Mouse (Mus musculus) megakaryocyte, adult 5-6 weeks (primary cell): ENCODE data around the gene Gm45808. TPM values are rescaled to one million over a fixed set of nuclear protein-coding genes. Genes with fewer than 3 reads are reported as not detected.
"Not testable (repeated sequence)": the region's sequence is repeated elsewhere in the genome, so short reads cannot be mapped to it uniquely, and the experiment has no call there.

Experiments used
- ATAC-seq: 2 replicates; pipeline ENCODE4 v1.8.0; 2016; ENCODE audit warnings: mild to moderate bottlenecking, inconsistent platforms; ENCODE audit not compliant: poor library complexity, severe bottlenecking
- total RNA-seq, 2 experiments: library from RNA; stranded (forward) in 1 of 2; stranded (reverse) in 1 of 2; fragments of 153-499, 151-499 nt in 1 of 2; fragments of 221-1000, 200-1000 nt in 1 of 2; gene quantifications; 2 replicates each; pipeline versions ENCODE4 v1.2.3 to v1.2.4; 2015 to 2017

Gene Gm45808
- total RNA-seq, 2 experiments from 2014 or later = not detected

DNA sequence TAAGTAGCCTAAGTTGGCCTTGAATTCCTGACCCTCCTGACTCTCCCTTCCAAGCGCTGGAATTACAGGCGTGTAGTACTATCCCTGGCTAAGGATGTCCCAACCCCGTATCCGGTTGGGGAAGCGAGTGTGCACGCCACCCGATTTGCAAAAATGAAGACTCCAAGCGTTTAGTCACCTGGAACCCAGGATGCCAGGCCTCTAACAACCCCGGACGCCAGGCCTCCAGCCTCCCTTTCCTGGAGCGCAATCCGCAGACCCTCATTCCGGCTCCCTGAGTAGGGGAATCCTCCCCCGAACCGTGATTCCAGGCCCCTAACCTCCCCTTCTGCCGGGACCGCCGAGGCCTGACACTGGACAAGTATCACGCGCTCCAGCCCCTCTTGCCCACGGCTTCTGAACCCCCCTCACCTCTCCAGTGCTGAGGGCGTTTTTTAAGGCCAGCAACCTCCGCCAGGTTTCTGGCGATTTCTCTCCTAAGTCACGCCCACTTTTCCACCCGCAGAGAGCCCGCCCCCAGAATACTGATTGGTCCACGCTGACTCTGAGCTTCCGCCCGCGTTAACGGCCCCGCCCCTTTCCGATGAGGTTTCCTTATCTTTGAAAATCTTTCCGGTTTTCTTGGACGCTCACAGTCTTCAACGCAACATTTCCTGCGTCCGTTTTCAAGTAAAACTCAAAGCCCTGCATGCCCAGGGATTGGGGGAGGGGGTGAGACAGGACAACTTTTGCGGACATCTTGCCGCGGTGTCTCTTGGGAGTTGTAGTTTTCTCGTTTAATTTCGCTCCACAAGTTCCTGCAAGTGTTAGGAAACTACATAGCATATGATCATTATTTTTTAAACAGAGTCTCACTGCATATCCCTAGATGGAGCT, 23.5 kb upstream of the Gm45808 start, which contains the start of gene Nucb1:
TSS of gene Nucb1 (minus strand) at position 495 of the 876 bp plus-strand sequence.
- ATAC-seq = peak; percentile 95

DNA sequence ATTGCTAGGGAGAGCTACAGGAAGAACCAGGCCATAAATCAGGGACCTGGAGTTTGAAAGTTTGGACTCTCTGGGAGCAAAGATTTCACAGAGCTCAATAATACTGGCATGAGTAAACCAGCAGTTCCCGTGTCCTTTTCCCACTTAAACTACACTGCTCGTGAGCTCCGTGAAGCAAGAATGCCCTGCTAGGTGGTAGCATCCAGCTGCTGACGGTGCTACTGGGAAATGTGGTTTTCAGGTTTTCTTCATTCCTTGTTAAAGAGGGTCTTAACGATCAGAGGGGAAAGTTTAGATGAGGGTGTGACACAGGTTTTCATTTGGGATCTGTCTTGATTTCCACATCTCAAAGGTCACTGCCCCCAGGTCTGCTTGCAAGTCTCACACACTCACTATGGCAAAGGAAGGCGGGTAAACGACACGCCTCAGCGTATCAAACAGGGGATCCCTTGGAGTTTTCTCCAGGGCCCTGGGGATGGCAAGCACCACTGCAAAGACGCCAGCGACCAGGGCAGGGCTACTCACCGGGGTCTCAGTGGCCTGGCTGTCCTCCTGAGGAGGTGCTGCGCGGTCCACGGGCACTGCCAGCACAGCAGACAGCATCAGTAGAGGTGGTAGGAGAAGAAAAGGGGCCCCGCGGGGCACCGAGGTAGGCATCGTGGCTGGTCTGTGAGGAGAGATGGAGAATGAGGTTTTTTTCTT, 22.7 kb upstream of the Gm45808 start:
- ATAC-seq = 0 out of 2 replicates have a peak, but pooled peaks have one; percentile 4

DNA sequence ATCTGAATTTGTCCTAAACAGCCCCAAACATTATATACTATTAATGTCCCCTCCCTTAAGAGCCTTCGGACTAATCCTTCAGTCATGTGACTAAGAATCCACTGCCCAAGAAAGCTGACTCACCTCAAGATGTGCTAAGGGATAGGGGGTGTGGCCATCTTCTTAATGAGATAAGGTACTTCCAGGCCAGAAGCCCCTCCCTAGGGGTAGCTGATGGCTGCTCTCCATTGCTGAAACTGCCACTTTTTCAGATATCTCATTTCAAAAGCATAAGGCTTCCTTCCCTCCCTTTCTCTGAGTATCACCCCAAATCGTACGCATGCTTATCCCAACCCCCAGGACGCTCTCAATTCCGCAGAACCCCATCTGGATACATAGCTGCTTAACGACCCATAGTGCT, 21.9 kb upstream of the Gm45808 start:
- peak; percentile 20; the same call in 1 of the 2 replicates for ATAC-seq

DNA sequence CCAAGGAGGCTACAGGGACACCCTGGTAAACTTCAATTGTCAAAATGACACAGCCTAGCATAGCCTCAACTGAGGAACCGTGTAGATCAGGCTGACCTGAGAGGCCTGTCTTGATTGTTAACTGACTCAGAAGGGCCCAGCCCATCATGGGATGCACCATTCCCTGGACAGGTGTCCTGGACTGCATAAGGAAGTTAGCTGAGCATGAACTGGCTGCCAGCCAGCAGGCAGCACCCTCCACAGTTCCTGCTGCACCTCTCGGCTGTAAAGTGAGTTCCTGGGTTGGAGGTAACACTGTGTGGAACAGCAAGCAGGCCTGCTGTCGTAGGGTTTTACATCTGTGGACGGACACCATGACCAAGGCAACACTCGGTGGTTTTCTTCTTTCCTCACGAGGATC, 21.0 kb upstream of the Gm45808 start:
- ATAC-seq = no peak

DNA sequence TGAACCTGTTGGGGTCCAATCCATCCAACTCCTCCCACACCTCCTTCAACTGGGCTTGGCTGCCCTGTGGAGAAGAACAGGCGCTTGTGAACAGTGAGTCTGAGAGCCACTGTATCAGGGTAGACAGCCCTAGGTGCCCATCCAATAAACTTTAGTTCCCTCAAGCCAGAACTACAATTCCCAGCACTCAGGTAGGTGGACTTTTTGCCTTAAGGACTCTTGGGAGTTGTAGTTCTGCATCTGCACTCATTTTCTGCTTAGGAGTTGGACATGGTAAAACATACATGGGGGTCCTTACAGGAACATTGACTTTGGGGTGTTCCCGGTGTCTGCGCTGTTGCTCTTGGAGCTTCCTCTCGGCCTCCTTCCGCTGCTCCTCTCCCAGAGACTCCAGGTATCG, 11.8 kb upstream of the Gm45808 start:
- ATAC-seq = no peak

DNA sequence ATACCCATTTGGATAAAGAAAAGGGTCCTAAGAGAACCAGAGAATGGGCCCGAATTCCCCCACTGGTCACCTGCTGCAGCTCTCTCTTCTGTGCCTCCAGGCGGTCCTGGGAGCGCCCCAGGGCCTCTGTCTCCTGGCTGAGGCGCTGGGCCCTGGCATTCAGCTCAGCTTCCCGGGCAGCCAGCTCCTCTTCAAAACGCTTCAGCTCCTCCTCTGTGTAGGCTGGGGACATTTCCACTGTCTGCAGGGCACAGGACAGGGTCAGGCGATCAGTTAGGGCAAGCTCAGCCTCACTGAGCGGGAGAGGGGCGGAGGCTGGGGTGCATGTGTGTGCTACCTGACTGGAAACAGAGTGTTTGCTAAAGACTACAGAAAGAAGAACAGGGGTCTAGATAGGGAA, 7.9 kb upstream of the Gm45808 start:
- ATAC-seq = no peak

DNA sequence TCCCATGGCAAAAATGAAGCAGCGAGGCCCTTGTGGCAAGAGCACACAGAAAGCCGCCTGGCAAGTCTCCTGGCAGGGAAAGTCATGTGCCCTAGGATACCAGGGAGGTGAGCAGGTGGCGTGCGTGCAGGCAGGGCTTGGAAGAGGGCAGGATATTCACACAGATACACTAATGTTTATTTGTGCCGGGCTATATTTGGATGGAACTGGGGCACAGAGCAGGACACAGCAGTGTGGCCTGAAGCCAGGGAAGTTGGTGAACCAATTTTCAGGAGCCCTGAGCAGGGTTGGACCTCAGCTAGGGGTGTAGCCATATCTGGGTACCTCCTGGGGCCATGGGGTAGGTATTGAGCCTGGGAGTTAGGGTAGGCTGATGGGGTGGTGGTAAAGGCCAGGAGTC, 6.3 kb upstream of the Gm45808 start:
- ATAC-seq = no peak

DNA sequence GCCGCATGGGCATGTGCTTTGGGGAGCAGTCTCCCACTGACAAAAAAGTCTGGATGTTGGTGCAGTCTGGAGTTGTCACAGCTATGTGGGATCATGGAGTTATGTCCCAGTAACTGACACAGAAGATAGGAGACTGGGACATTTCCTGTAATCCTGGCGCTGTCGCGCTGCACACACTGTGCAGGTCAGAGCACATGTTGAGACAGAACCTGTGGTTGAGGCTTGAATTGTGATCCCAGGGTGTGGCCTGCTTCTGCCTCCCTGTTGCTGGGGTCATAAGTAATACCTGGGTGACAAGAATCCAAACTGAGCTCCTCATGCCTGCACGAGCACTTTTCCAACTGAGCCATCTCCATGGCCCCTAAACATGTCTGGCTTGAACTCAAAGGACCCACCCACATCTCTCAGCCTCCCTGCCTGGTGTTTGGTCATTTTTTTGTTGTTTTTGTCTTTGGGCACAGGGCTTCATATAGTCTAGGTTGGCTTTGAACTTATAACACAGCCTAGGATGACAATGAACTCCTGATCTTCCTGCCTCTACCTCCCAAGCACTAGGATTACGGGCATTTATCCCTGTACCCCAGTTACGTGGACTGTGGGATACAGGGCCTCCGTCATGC, 5.7 kb upstream of the Gm45808 start:
- no peak for ATAC-seq

DNA sequence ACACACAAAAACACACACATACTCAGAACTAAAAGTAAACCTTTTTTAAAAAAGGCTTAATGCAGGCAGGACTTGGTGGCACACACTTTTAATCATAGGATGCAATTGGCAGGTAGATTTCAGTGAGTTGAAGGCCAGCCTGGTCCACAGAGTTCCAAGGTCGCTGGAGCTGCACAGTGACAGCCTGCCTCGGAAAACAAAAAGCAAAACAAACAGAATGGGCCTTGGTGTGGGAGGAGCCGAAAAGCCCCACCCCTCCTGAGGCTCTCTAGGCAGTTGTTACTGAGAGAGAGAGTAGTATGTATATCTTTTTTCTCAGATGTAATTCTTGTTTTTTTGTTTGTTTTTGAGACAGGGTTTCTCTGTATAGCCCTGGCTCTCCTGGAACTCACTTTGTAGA, 4.7 kb upstream of the Gm45808 start:
- no peak for ATAC-seq

DNA sequence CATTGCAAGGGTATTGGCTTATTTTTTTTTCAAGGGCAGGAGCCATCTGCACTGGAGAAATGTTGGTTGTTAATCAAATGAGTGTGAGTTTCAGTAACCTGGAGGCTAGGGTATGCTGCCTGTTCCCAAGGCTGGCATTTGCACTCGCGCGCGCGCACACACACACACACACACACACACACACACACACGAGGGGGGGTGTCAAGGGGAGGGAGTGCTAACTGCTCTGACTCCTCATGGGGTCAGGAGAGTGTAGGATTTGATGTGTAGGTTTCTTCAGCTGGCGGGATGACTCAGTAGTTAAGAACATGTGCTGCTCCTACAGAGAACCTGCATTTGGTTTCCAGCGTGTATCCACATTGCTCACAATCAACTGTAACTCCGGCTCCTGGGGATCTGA, 4.2 kb upstream of the Gm45808 start:
- no peak for ATAC-seq

DNA sequence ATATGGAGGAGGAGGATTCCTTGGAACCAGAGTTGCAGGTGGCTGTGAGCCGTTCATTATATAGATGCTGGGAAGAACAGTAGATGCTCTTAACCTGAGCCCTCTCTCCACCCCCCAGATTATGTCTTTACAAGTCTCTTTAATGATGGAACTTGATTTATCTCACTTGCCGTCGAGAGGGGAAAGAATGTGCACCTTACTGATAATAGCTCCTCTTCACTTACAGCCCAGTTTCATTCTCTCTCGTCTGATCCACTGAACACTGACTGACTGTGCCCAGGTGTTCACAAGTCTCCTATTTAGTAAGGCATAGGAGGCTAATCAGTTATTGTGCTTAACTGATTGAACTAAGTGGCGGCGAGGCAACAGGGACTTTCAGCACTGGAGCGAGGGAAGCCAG, 3.0 kb upstream of the Gm45808 start:
- ATAC-seq = no peak

DNA sequence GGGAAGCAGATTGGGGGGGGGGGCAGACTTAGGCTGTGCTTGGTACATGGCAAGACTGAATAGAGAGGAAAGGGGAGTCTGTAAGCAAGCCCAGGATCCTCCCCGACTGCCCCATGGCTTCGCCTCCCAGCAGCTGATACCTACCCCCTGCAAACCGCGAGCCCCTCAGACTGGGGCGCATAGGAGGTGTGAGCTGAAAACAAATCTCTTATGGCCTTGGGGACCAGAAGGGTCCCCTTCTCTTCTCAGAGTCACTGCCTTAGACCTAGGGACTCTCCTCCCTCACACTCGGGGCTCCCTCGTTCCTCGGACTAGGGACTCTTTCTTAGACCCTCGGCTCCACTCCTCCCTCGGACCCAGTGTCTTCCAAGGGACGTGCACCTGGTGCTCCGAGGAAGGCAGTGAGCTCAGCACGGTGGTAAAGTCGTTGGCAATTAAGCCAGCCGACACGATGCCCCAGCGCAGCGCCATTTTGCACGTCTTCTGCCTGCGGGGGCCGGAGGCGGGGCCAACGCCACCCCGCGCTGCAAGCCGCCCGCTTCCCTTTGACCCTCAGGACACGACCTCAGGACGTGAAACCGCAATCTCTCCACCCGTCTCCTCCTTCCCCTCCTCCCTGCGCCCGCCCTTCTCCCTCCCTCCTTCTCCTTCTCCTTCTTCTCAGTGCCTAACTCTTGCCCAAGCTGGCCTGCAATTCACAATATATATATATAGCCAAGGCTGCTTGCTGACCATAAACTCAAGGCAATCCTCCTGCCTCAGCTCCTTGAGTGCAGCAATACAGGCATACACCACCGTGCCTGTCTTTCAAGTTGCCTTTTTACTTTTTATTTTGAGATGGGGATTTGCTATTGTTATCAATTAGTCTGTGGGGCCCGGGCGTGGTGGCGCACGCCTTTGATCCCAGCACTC, 1.9 kb upstream of the Gm45808 start, which contains the start of gene Dhdh:
TSS of gene Dhdh (minus strand) at position 513 of the 912 bp plus-strand sequence.
- peak; percentile 99 for ATAC-seq

DNA sequence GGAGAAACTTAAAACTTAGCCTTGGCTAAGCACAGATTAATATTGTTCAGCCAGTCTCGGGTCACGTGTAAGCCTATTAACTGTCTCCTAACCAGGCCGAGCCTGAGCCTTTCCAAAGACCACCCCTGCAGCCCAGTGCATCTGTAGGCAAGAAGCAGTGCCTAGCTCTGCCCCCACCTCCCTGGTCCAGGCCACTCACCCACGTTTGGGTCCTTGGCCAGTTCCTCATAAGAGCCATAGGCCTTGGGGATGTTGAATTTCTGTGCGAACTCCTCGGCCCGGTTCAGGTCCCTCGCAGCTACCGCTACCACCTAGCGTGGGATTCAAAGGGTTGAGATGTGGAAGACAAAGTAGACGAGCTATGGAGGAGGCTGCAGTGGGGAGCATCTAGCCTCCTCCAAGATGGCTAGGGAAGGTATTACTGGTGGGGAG, 1.3 kb upstream of the Gm45808 start:
- no peak for ATAC-seq

DNA sequence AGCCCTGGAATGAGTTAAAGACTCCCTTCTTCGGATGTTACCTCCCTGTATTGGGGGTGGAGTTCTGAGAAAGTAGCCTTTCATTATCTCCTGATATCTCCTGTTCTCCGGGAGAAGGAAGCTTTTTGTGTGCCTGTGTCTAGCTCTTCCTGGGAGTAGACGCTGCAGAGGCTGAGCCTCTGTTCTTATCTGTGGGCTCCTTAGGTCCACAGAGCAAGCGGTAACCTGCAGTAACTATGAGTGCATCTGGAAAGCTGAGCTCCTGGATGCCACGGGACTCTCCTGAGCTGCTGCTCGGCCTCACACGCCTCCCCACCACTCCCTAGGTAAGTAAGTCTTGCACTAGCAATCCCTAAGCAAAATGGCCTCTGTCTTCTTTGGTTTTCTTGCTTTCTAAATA, 453 bp downstream of the Gm45808 start:
- ATAC-seq = no peak

DNA sequence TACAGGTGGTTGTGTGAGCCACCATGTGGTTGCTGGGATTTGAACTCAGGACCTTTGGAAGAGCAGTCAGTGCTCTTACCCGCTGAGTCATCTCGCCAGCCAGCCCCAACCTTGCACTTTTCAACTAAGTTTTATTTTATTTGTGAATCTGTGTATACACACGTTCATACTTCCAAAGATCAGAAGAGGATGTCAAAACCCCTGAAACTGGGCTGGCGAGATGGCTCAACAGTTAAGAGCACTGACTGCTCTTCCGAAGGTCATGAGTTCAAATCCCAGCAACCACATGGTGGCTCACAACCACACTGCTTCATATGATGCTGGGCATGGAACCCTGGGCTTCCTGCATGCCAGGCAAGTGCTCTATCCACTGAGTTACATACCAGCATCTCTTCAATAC, 1.6 kb downstream of the Gm45808 start:
- not testable (repeated sequence) for ATAC-seq

DNA sequence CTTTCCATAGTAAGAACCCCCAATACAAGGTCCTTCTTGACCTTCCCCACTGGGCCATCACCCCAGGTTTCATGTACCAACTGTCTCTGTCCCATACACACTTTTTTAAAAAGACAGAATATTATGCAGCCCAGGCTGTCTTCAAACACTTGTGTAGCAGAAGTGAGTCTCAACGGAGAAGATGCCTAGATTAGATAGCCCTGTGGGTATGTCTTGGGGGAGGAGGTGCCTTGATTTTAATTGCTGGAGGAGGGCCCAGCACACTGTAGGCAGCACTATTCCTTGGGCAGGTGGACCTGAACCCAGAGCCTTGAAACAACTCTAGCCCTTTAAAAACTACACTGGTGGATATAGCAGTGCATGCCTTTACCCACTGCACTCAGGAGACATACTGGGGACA, 4.4 kb downstream of the Gm45808 start:
- no peak for ATAC-seq

DNA sequence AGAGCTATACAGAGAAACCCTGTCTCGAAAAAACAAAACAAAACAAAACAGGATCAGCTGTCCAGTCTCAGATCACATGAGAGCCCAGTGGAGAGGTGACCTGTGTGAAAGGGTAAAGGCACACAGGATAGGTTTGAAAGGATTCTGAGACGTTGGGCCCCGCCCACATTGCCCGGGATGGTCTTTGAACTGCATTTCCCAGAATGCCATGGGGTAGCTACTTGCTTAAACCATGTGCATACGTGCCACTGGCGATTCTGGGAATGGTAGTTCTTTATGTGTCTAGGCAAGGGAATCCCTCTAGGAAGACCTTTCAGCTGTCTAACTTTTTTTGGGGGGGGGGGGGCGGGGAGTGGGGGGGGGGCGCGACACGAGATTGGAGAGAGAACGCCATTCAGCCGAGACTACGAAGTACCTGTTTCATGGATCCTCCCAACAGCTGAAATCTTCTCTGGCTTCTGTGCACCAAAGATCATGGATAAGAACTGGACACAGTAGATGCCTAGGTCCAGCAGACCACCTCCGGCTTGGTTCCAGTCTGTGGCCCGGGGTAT, 5.2 kb downstream of the Gm45808 start, which contains the start of gene Tulp2:
TSS of gene Tulp2 (plus strand) at position 504 of the 554 bp plus-strand sequence.
- peak; percentile 87 for ATAC-seq

DNA sequence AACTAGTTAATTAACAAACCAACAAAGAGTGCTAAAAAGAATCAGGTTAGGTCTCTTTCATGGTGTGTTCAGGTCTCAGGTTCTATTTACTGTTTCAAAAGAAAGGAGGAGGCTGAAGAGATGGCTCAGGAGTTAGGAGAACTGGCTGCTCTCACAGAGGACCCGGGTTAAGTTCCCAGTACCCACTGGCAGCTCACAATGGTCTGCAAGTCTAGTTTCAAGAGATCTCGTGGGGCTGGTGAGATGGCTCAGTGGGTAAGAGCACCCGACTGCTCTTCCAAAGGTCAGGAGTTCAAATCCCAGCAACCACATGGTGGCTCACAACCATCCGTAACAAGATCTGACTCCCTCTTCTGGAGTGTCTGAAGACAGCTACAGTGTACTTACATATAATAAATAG, 6.3 kb downstream of the Gm45808 start:
- not testable (repeated sequence) for ATAC-seq

DNA sequence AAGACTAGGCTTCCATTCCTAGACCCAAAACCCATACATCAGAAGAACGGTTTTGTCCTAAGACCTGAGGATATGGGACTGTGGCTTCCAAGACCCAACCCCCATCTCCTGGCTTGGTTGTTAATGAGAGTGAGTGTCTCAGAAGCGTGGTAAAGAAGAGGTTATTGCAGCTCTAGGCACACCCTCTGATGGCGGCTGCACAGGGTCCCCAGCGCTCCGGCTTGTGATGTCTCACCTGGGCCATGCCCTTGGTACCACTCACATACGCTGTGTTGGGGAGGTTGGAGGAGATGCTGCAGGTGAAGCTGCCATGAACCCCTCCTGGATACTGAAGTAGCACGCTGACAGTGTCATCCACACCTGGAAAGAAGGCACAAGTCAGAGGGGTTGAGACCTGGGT, 7.8 kb downstream of the Gm45808 start:
- ATAC-seq = no peak

DNA sequence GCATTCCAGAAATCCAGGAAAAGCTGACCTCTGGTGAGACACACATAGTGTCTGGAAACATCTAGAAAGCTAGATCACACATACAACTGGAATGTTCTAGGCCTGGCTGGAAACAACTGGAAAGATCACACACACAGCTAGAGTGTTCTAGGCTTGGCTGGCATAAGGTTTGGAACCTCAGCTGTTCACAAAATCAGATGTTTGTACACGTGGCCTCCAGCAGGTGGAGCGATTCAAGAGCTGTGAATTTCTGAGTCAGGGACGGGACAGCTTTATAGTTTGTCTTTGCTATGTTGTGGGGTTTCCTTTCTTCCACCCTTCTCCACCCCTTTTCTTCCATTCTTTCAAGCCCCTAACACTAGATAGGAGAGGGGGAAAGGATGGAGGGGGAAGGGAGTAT, 9.6 kb downstream of the Gm45808 start:
- peak; percentile 73 for ATAC-seq
